In genomic region chr5:65025916-65026315, GRCm38 (mm10) we compare ENCODE assay signal across 14 mouse cellular contexts. TPM values are rescaled to one million over a fixed set of nuclear protein-coding genes. Genes with fewer than 3 reads are reported as not detected.
A peak's percentile ranks its signal among the peaks of the same experiment; 100 is the strongest.
DNase-seq lines count a peak whose midpoint lies in the region; ATAC-seq and TF ChIP-seq lines count a peak whose summit lies in the region.
"Had no signal": no experiment of that assay in that cellular context is flagged by ENCODE, and none has a peak within 500 bp of the region (broad histone marks: within the 10 kb centered on the region; RNA-seq: fewer than 3 reads in every experiment).

No protein-coding gene starts in this region.

- 40% methylated on average over 6 of the region's 6 CpGs for WGBS in intestine, embryonic 15.5 days

- no peak overlapping the region for H3K4me2 ChIP-seq in intestine, embryonic 15.5 days (replicated peaks)
- H3K4me2 ChIP-seq: lung, embryonic 15.5 days had no signal

- H3K9me3 ChIP-seq in intestine, embryonic 15.5 days = no peaks in the 10 kb centered on the region
- H3K9me3 ChIP-seq: lung, embryonic 15.5 days had no signal

- H3K27me3 ChIP-seq in intestine, embryonic 15.5 days (replicated peaks) = no peaks in the 10 kb centered on the region
- H3K27me3 ChIP-seq: lung, embryonic 15.5 days had no signal

- no peaks in the 10 kb centered on the region for H3K4me1 ChIP-seq in intestine, embryonic 15.5 days (replicated peaks)
- H3K4me1 ChIP-seq: lung, embryonic 15.5 days had no signal

- no peak for TF ChIP-seq CTCF in gastrocnemius, adult 2 months (IDR thresholded peaks at IDR 0.05)

- no peak overlapping the region for H3K9ac ChIP-seq in intestine, embryonic 15.5 days
- H3K9ac ChIP-seq: lung, embryonic 15.5 days had no signal

- H3K4me3 ChIP-seq in gastrocnemius, adult 2 months = no peak overlapping the region
- H3K4me3 ChIP-seq in intestine, embryonic 15.5 days (replicated peaks) = no peak overlapping the region
- H3K4me3 ChIP-seq: erythroblast, embryonic 14.5 days; layer of hippocampus, adult 2 months; lung, embryonic 15.5 days had no signal

- peaks cover 7% of the 10 kb centered on the region; the same call in 1 of the 2 replicates for H3K36me3 ChIP-seq in intestine, embryonic 15.5 days

- no peak overlapping the region for H3K27ac ChIP-seq in gastrocnemius, adult 2 months
- H3K27ac ChIP-seq in intestine, embryonic 15.5 days = no peak overlapping the region
- H3K27ac ChIP-seq: layer of hippocampus, adult 2 months; lung, embryonic 15.5 days had no signal

- peak; percentile 34 for DNase-seq in gastrocnemius, adult 2 months
- no peak for DNase-seq in gastrocnemius, postnatal 25 days
- DNase-seq in thymus, postnatal 0 days (ENCODE audit: low spot score) = peak; percentile 75
- no peak for DNase-seq in retina, postnatal 1 day
- DNase-seq in embryo, embryonic 9.5 days (ENCODE audit: extremely low spot score) = no peak
- DNase-seq: heart, postnatal 36 days; kidney, adult 8-10 months; left cerebral cortex, postnatal 4 days had no signal

- peak; percentile 97 for ATAC-seq in activated CD4-positive, CD25-positive, alpha-beta regulatory T cell, adult 4 months
- ATAC-seq in monocyte, adult 5-6 weeks (replicated peaks; ENCODE audit: insufficient number of reproducible peaks, low FRiP score, low TSS enrichment, poor library complexity, severe bottlenecking) = peak; percentile 81
- ATAC-seq in intestine, embryonic 15.5 days = no peak

- intact Hi-C loops in gastrocnemius, adult 2 months (cut with DNase I) = no loop called here

RNA-seq across cellular contexts. Expression of gene Fam114a1, which starts 56.0 kb away (rescaled TPM):
- 10 to 100 TPM in 1 of 2 experiments, 1 to 10 TPM in 1; 7.6 to 14.1 TPM for total RNA-seq in gastrocnemius, adult 2 months (2021)
- total RNA-seq in gastrocnemius, postnatal 25 days (2021) = 10 to 100 TPM; 15.8 to 16.2 TPM
- polyA plus RNA-seq in activated CD4-positive, CD25-positive, alpha-beta regulatory T cell, adult 4 months (2017; shearing (Covaris generic)) = 1 to 10 TPM; 1.7 to 2.2 TPM
- 8.9 to 15.6 TPM (median 10.1 TPM) in 3 replicates for total RNA-seq in monocyte, adult 5-6 weeks (2017)
- 9.5 and 10.3 TPM in 2 replicates for polyA plus RNA-seq in thymus, postnatal 0 days (2015; fragmentation: Nextera tagmentation; extraction: Ambion mirVana)
- polyA plus RNA-seq in intestine, embryonic 15.5 days (2015; fragmentation: Nextera tagmentation; extraction: Ambion mirVana) = 38.2 and 40.2 TPM in 2 replicates
- polyA plus RNA-seq: erythroblast, embryonic 14.5 days had no signal

Comparison
In these comparisons a context has a peak if more than half of its experiments do, and no peak if none do; other contexts are left out.
1. DNase-seq: peak in gastrocnemius, adult 2 months (single experiment) and thymus, postnatal 0 days (single experiment); none in gastrocnemius, postnatal 25 days (single experiment), retina, postnatal 1 day (single experiment) and embryo, embryonic 9.5 days (single experiment).